Mouse (Mus musculus) left cerebral cortex, postnatal 14 days (tissue): Measurements from ENCODE around the gene Gm3336. TPM values are rescaled to one million over a fixed set of nuclear protein-coding genes. Genes with fewer than 3 reads are reported as not detected.
A peak's percentile ranks its signal among the peaks of the same experiment; 100 is the strongest.

Source experiments
- DNase-seq, 2 experiments: peaks; one replicate each; pipeline ENCODE4 v3.0.0; 2021 to 2022; ENCODE audit warnings: low spot score in 2 of 2, mixed read lengths in 1 of 2
- intact Hi-C: fragments of 180-260 bp; cut with DNase I; formaldehyde crosslinking; loops from one replicate; pipeline ENCODE4 v1.15.1; 2025
- total RNA-seq, 2 experiments: library from RNA; stranded (reverse); gene quantifications; 2 replicates each; pipeline ENCODE4 v1.2.3; 2021

Gene Gm3336
- total RNA-seq, 2 experiments from 2014 or later, result not detected

DNA sequence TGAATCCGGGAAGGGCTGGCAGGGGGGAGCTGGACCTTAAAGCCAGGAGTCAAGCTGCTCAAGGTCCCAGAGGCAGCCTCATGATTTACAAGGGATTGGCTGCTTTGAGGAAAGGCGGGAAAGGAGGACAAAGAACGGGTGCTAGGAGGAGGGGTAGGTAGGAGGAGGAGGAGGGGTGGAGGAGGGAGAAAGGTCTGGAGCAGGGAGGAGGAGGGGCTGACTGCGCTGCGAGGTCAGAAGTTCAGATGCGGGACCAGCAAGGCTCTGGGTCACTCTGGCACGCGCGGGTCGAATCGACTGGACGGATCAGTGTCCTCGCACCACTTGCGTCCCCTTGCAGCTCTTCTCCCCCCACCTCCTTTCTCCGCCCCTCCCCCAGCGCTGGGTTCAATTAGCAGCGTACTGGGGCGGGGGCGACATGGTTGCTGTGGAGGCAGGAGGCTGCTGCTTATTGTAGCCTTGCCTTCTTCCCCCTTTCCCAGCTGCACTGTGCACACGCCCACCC is 26.6 kb upstream of the Gm3336 start:
- intact Hi-C loops, result no loop called here
- DNase-seq, result no peak

DNA sequence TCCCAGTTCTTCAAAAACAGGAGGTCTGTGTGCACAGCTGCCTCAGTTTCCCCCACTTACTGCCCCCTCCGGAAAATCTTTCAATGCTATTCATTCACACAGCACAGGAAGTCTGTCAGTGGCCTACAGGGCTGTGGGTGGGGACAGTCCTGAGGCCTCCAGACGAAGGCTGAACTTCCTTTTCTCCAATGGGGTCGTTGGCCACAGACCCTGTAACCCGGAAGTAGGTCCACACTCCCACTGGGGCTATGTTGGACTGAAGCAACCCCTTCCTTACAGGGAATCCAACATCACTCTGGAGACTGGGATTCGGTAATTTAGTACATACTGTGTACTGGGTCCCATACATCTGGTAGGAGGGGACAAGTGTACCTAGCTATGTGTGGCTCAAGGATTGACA is 24.7 kb upstream of the Gm3336 start:
- intact Hi-C loops, result no loop called here
- DNase-seq, result no peak

DNA sequence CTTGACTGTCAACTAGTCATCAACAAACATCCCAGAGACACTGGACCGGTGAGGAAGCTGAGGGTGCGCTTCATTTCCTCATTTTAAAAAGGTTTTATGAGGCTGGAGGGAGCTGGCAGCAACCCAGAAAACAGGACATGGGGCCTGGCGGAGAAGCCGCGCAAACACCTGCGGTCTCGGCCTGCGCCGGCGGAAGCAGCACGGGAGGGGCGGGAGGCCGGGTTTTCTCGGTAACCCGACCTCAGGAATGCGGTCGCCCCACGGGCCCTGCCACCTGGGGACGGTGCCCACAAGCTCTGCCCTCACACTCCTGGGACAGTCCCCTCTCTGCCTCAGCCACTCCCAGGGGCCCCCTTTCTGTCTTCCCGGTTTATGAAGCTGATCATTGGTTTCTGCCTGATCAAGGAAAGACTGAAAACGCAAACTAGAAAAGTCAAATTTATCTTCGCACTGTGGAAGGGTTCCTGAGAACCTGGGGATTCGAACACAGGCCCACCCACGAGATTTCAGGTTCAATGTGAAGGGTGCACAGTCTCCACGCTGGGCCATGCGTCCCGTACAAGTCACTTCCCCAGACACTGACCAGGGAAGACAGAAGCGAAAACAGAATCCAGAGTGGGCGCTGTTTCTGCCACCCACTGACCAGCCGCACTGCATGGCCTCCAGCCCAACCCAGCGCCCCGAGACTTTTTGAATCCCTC is 22.9 kb upstream of the Gm3336 start:
- intact Hi-C loops, result no loop called here
- DNase-seq, result no peak

DNA sequence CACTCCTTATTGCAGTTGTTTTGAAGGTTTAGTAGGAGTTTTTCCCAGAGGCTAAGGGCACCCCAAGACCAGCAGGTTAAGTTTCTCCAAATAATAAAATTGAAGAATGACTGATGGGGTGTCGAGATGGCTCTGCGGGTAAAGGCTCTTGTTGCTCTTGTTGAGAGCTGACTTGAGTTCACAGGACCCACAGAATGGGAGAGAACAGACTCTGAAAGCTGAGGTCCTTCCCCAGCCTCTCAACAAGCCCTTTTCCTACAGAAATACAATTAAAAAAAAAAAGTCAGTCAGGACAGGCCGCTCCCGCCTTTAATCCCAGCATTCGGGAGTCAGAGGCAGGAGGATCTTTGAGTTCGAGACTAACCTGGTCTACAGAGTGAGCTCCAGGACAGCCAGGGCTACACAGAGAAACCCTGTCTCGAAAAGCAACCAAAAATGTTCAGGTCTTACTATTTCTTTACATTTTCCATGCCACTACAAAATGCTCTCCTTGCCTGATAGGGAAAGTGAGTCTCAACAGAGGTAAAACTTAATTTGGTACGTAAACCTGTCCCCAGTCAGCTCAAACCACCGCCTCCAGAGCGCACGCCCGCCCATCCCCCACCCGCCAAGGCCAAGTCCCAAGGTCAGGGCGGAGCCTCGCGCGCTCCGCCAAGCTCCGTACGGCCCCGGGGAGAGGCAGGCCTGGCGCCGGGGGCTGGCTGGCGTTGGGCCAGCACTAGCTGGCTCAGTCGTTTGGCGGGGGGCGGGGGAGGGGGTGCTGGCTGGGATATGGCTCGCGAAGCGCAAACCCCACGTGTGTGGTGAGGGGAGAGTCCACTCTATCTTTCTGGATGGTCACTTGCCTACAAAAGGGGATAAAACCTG is 22.1 kb upstream of the Gm3336 start:
- no peak for DNase-seq
- intact Hi-C loops, result no loop called here

DNA sequence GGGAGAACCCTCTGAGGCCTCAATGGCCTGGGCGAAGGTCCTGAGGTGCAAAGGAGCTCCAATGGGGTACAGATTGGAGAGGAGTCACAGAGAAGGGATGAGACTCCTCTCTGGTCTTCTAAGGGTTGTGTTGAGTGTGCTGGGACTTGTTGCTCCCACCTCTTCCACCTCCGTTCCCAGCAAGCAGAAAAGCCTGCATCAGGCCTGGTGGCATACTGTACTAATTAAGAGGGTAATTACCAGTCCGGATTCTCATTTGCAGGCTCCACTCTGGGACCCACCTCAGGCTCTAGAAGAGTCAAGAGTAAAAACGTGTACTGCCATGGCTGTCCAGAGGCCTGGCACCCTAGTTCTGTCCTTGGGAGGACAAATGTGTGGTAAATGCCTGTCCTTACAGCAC is 21.4 kb upstream of the Gm3336 start:
- intact Hi-C loops, result no loop called here
- DNase-seq, result no peak

DNA sequence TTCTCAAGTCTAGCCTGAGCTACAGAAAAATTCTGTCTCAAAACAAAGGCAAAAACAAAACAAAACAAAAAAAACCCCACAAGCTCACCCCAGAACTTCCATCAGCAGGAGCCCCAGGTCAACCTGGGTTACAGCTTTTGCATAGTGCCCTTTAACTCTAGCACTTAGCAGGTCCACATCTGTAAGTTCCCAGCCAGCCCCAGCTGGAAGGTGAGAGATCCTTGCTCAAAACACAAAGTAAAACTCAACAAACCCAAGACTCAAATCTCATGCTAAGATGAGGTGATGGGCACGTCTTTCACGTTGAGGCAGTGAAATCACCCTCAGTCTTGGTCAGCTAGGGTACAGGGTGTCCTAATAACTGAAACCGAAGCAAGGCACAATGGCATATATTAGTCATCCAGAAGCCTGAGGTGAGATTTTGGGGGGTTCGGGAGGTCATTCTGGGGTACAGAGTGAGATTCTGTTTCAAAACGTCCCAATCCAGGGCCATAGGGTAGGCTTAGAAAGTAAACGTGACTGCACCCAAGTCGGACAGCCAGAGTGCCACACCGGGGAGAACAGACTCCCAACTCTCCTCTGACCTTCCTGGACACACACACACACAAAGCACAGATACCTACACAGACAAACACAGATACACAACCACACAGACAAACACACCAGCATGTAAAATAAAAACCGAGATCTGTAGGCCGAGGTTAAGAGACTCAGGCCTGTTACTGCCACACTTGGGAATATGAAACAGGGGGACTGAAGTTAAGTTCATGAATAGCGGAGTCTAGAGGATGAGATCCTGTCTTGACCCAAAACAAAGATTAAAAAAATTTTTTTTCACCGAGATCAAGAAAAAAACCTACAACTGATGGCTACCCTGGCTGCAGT is 20.7 kb upstream of the Gm3336 start:
- DNase-seq, result no peak

DNA sequence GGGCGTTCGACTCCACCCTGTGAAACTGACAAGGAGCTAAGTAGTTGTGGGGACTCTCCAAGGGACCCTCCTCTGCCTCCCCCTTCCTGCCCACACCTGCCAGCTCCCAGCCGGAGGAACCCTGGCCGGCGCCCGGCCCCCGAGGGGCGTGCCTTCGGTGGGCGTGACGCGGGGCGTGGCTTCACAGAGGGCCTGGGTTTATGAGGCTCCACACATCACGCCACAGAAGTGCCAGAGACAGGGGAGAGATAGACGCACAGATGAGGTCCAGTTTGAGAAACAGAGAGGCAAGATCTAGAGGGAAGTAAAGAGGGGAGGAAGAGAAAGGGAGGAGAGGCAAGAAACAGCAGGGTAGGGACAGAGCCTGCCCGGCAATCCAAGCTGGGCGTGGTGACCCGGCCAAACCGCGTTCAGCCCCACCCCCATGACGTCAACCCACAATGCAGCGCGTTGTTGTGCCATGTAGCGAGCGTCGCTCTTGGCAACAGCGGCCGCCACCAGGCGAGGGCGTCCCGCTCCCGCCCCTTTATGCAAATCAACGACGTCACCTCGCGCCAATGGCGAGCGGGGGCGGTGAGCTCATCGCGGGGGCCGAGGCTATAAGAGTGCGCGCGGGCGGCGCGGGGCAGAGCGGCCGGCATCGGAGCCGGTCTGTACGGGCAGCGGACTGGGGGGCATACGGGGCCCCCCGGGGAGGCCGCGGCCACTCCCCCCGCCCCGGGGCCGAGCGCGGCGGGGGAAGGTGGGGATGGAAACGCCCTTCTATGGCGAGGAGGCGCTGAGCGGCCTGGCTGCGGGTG is 19.8 kb upstream of the Gm3336 start, which contains the start of gene Jund:
TSS of gene Jund (plus strand) at position 640 of the 800 bp plus-strand sequence.
- peak; percentile 99 for DNase-seq
- intact Hi-C loops, result no loop called here

More for the DNA sequence above, 20.7 kb upstream of the Gm3336 start:
- intact Hi-C loops, result no loop called here

DNA sequence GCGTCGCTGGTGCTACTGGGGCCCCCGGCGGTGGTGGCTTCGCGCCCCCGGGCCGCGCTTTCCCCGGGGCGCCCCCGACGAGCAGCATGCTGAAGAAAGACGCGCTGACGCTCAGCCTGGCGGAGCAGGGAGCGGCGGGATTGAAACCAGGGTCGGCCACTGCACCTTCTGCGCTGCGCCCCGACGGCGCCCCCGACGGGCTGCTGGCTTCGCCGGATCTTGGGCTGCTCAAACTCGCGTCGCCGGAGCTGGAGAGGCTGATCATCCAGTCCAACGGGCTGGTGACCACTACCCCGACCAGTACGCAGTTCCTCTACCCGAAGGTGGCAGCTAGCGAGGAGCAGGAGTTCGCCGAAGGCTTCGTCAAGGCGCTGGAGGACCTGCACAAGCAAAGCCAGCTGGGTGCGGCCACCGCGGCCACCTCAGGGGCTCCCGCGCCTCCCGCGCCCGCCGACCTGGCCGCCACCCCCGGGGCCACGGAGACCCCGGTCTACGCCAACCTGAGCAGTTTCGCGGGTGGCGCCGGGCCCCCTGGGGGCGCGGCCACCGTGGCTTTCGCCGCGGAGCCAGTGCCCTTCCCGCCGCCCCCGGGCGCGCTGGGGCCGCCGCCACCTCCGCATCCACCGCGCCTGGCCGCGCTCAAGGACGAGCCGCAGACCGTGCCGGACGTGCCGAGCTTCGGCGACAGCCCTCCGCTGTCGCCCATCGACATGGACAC is 19.1 kb upstream of the Gm3336 start:
- intact Hi-C loops, result no loop called here
- peak in 1 of 2 experiments; percentile 43 for DNase-seq

DNA sequence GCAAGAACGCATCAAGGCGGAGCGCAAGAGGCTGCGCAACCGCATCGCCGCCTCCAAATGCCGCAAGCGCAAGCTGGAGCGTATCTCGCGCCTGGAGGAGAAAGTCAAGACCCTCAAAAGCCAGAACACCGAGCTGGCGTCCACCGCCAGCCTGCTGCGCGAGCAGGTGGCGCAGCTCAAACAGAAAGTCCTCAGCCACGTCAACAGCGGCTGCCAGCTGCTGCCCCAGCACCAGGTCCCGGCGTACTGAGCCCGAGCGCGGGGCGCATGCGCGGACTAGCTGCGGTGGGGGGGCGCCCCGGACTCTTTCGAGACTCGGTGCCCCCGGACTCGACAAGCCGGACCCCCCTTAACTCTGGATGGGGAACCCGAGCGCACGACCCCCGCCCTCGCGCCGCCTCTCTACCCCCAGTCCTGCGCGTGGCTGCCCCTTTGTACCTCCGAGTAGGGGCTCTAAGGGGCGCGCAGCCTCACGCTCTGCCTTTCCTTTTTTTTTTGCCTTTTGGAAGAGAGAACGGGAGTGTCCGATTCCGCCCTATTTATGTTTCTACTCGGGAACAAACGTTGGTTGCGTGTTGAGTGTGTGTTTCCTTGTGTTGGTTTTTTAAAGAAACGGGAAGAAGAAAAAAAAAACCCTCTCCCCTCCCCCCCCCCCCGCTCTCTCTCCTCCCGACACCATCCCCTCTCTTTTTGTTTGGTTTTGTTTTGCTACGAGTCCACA is 18.3 kb upstream of the Gm3336 start:
- intact Hi-C loops, result loop anchor here (1.0 to 10.0 kb wide), 2 partner anchors 27 to 55 kb away; partner anchors contain the start of genes Lsm4 and Rab3a
- DNase-seq, result peak; percentile 81 to 83

DNA sequence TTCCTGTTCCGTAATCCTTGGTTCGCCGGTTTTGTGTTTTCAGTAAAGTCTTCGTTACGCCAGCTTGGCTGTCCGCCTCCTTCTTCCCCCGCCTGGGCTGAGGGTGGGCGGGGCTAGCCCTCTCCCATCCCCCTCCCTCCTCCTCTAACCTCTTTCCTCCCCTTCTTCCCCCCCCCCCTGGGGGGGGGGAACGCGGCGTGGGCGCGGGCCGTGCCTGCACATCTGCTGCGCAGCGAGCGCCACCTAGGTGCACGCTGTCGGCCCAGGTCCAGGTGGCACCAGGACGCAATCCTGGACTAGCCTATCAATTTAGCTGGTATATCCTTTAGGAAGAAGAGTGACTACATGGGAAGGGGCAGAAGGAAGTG is 17.8 kb upstream of the Gm3336 start:
- intact Hi-C loops, result loop anchor here (1.0 to 10.0 kb wide), 2 partner anchors 27 to 54 kb away; partner anchors contain the start of genes Lsm4 and Rab3a
- peak; percentile 88 to 91 for DNase-seq

DNA sequence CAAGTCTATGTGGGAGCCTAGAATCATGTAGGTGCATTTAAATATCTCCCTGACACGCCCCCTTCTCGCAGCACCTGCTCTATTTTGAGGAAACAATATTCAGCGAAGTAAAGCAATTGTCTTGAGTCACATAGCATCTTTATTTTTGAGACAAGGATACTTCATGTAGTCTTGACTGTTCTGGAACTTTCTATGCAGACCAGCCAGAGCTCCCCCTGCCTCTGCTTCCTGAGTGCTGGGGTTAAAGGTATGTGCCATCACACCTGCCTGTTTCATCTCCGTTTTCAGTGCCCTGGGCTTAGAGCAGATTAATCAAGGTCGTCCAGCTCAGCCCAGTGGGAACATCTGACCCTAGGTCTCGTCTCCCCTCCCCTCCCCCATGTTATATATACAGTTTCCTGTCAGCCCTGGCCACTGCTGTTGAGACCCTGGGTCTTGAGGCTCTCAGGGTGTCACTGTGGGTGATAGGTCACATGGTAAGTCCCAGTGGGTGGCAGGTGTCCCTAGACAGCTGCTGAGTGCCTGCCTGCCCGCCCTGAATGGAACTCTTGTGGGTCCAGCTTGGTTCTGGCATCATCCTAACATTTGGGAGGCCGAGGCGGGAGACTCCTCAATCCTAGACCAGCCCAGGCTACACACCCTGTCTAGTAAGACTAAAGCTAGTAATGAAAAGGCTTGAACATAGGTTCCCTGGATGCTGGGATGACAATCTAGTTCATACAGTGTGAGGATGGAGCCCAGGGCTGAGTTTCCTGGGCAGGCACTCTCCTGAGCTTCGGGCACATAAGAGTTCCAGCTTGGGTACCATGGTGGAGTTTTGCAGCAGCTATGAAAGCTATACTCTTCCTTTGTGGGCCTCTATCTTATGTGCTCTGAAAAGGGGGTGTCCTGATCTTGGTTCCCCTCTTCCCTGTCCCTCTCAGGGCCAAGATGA is 17.0 kb upstream of the Gm3336 start:
- DNase-seq, result no peak
- intact Hi-C loops, result loop anchor here (10.0 kb wide), 1 partner anchor 53 kb away; the partner anchor contains the start of gene Rab3a

DNA sequence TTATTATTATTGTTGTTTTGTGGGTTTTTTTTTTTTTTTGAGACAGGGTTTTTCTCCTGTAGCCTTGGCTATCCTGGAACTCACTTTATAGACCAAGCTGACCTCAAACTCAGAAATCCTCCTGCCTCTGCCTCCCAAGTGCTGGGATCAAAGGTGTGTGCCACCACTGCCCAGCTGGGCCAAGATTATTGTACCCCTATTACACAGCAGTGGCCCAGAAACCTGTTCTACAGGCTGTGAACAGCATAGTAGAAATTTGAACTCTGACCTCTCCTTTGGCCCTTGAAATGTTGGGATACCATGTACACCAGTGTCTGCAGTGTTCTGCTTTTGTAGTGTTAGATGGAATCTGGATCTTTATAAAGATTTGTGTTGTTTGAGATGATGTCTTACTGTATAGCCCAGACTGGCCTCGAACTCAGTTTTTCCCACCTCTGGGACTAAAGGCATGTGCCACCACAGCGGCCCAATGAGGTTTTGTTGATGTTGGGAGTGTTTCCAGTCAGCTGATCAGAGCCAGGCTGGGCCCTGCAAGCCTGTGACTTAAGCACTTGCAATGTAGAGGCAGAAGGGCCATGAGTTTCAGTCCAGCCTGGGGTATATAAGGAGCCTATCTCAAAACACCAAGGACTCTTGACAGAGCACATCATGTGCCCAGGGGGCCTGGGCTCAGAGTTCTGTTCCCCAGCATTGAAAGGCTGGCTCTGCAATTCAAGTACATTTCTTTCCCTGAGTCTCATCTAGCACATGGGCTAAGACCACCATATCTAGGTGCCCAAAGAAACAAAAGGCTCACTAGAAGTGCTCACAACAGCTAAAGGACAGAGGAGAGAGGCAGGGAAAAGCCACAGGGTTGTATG is 16.1 kb upstream of the Gm3336 start:
- DNase-seq, result no peak
- intact Hi-C loops, result loop anchor here (10.0 kb wide), 1 partner anchor 53 kb away; the partner anchor contains the start of gene Rab3a

DNA sequence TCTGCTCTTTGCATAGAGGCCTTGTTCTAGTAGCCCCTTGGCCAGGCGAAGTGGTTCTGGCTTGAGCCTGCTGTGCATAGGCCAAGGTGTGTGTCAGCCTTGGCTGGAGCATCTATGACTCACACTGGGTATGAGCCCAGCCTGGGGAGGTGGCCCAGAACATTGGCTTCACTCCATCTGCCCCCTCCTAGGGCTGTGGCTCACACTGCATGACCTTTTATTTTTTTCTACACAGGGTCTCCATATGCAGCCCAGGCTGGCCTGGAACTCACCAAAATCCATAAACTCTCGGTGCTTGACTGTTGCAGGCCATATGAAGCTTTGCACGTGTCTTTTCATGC is 15.5 kb upstream of the Gm3336 start:
- intact Hi-C loops, result loop anchor here (10.0 kb wide), 1 partner anchor 52 kb away; the partner anchor contains the start of gene Rab3a
- DNase-seq, result no peak

DNA sequence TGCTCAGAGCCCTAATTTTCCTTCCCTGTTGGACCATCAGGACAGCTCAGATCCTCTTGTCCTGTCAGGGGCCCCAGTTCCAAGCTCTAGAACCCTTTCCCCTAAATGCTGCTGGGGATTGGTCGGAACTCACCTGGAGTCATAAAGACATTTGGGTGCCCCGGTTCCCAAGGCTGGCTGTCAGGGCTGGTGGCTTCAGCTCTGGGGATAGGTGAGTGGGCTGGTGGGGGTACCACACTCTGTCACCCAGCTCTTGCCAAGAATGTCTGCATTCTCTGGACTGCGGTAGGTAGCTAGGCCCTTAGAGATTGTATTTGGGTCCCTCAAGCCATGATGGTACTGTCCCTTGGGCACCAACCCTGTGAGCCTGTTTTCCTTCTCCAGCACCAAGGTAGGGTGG is 15.1 kb upstream of the Gm3336 start, which contains the start of gene Iqcn:
TSS of gene Iqcn (plus strand) at position 171 of the 400 bp plus-strand sequence.
- no peak for DNase-seq

DNA sequence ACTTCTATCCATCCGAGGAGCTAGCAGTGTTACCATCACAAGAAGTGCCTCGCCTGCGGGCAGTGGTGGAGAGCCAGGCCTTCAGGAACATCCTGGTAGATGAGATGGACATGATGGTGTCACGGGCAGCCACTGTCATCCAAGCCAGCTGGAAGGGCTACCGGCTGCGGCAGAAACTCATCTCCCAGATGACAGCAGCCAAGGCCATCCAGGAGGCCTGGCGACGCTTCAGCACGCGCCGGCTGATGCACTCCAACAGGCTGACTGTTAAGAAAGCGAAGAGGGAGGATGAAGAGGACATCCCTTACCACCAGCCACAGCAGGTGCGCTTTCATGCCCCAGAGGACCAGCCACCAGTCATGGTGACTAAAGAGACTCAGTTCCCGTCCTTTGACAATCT is 10.1 kb upstream of the Gm3336 start:
- intact Hi-C loops, result loop anchor here (10.0 kb wide), 1 partner anchor 47 kb away; the partner anchor contains the start of gene Rab3a

More for the DNA sequence above, 15.1 kb upstream of the Gm3336 start, which contains the start of gene Iqcn:
- intact Hi-C loops, result loop anchor here (10.0 kb wide), 1 partner anchor 52 kb away; the partner anchor contains the start of gene Rab3a

More for the DNA sequence above, 10.1 kb upstream of the Gm3336 start:
- no peak for DNase-seq
